ENCODE assay signal across 10 mouse cellular contexts in the genomic region with DNA sequence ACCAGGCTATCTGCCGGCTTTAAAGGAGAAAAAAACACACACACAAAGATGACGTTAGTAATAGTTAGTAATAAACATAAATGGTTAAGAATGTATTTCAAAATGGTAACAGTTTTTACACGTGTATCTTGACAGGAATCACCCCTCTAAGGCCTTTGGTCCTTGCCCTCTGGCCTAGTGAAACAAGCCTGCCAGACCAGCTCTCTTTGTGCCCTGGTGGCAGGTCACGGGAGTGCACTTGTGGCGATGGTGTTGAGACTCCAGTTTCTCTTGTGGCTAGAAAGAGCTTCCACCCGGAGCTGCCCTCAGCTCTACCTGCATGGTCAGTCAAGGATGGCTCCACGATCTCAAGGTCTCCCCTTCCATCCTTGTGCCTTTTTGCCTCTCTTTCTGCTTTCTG.
DNase-seq lines count a peak whose midpoint lies in the region; ATAC-seq and TF ChIP-seq lines count a peak whose summit lies in the region.
"Had no signal": no experiment of that assay in that cellular context is flagged by ENCODE, and none has a peak within 500 bp of the region (broad histone marks: within the 10 kb centered on the region; RNA-seq: fewer than 3 reads in every experiment).

No protein-coding gene starts in this region.

- H3K9me3 ChIP-seq in forebrain, embryonic 11.5 days (ENCODE audit: control insufficient read depth, low read length) = no peaks in the 10 kb centered on the region
- no peaks in the 10 kb centered on the region for H3K9me3 ChIP-seq in forebrain, embryonic 15.5 days
- H3K9me3 ChIP-seq in lung, embryonic 15.5 days = no peaks in the 10 kb centered on the region
- no peaks in the 10 kb centered on the region for H3K9me3 ChIP-seq in forebrain, embryonic 10.5 days
- H3K9me3 ChIP-seq: limb, embryonic 12.5 days; stomach, embryonic 15.5 days had no signal

- WGBS in forebrain, embryonic 11.5 days = 50% methylated on average over 7 of the region's 7 CpGs
- 73% methylated on average over 7 of the region's 7 CpGs for WGBS in forebrain, embryonic 15.5 days
- WGBS in lung, embryonic 15.5 days = 74% methylated on average over 7 of the region's 7 CpGs
- 79% methylated on average over 7 of the region's 7 CpGs for WGBS in small intestine, adult 2 months
- WGBS in forebrain, embryonic 10.5 days = 70% methylated on average over 7 of the region's 7 CpGs

- TF ChIP-seq POLR2A in small intestine, adult 2 months (IDR thresholded peaks at IDR 0.05; ENCODE audit: low read depth, low read length) = no peak

- no peak overlapping the region for H3K9ac ChIP-seq in forebrain, embryonic 11.5 days (ENCODE audit: low read length)
- H3K9ac ChIP-seq in forebrain, embryonic 15.5 days (replicated peaks) = no peak overlapping the region
- no peak overlapping the region for H3K9ac ChIP-seq in lung, embryonic 15.5 days
- H3K9ac ChIP-seq: limb, embryonic 12.5 days; stomach, embryonic 15.5 days had no signal

- H3K27me3 ChIP-seq in forebrain, embryonic 11.5 days (ENCODE audit: control insufficient read depth, insufficient read depth, low read length) = no peaks in the 10 kb centered on the region
- no peaks in the 10 kb centered on the region for H3K27me3 ChIP-seq in forebrain, embryonic 15.5 days
- H3K27me3 ChIP-seq in lung, embryonic 15.5 days = no peaks in the 10 kb centered on the region
- no peaks in the 10 kb centered on the region for H3K27me3 ChIP-seq in small intestine, adult 2 months (ENCODE audit: control insufficient read depth, insufficient read depth, low read length)
- no peaks in the 10 kb centered on the region for H3K27me3 ChIP-seq in forebrain, embryonic 10.5 days (ENCODE audit: poor library complexity, severe bottlenecking)
- H3K27me3 ChIP-seq: stomach, embryonic 15.5 days had no signal

- no peak for ATAC-seq in forebrain, embryonic 11.5 days (replicated peaks; ENCODE audit: low FRiP score)
- no peak for ATAC-seq in forebrain, embryonic 15.5 days (replicated peaks)
- no peak for ATAC-seq in lung, embryonic 15.5 days (ENCODE audit: borderline replicate concordance, extremely low read depth, low FRiP score, low TSS enrichment)

- no peaks in the 10 kb centered on the region for H3K36me3 ChIP-seq in forebrain, embryonic 11.5 days (ENCODE audit: control insufficient read depth, insufficient read depth, low read length)
- H3K36me3 ChIP-seq in forebrain, embryonic 15.5 days = no peaks in the 10 kb centered on the region
- no peaks in the 10 kb centered on the region for H3K36me3 ChIP-seq in lung, embryonic 15.5 days
- H3K36me3 ChIP-seq in small intestine, adult 2 months (ENCODE audit: control insufficient read depth, insufficient read depth, low read length) = no peaks in the 10 kb centered on the region
- H3K36me3 ChIP-seq in forebrain, embryonic 10.5 days (replicated peaks) = no peaks in the 10 kb centered on the region
- H3K36me3 ChIP-seq: limb, embryonic 12.5 days; stomach, embryonic 15.5 days had no signal

- H3K4me1 ChIP-seq in forebrain, embryonic 11.5 days (replicated peaks; ENCODE audit: control insufficient read depth, insufficient read depth, low read length) = no peaks in the 10 kb centered on the region
- no peaks in the 10 kb centered on the region for H3K4me1 ChIP-seq in forebrain, embryonic 15.5 days
- peaks cover 23% of the 10 kb centered on the region for H3K4me1 ChIP-seq in lung, embryonic 15.5 days
- H3K4me1 ChIP-seq in small intestine, adult 2 months (ENCODE audit: control insufficient read depth, insufficient read depth, insufficient read length, low read length) = no peaks in the 10 kb centered on the region
- no peaks in the 10 kb centered on the region for H3K4me1 ChIP-seq in forebrain, embryonic 10.5 days

- peak; percentile 51 for DNase-seq in forebrain, embryonic 11.5 days (ENCODE audit: low spot score)
- DNase-seq in lung, postnatal 14 days = no peak
- DNase-seq in embryo, embryonic 9.5 days (ENCODE audit: extremely low spot score) = peak; percentile 31
- DNase-seq in layer of hippocampus, adult 9-11 months = no peak
- no peak for DNase-seq in forebrain, embryonic 10.5 days (ENCODE audit: extremely low spot score, low spot score)

- H3K4me2 ChIP-seq in forebrain, embryonic 11.5 days (ENCODE audit: low read depth, low read length, severe bottlenecking) = no peak overlapping the region
- no peak overlapping the region for H3K4me2 ChIP-seq in forebrain, embryonic 15.5 days (replicated peaks)
- no peak overlapping the region for H3K4me2 ChIP-seq in lung, embryonic 15.5 days
- H3K4me2 ChIP-seq: limb, embryonic 12.5 days; stomach, embryonic 15.5 days had no signal

- no peak overlapping the region for H3K27ac ChIP-seq in forebrain, embryonic 11.5 days (ENCODE audit: low read depth, low read length)
- no peak overlapping the region for H3K27ac ChIP-seq in forebrain, embryonic 15.5 days (replicated peaks)
- 0 out of 2 replicates have a peak overlapping the region, but pooled peaks have one; percentile 5 for H3K27ac ChIP-seq in lung, embryonic 15.5 days
- no peak overlapping the region for H3K27ac ChIP-seq in small intestine, adult 2 months (ENCODE audit: insufficient read depth, low read depth, low read length)
- H3K27ac ChIP-seq in forebrain, embryonic 10.5 days = no peak overlapping the region
- H3K27ac ChIP-seq: limb, embryonic 12.5 days had no signal

- no peak overlapping the region for H3K4me3 ChIP-seq in forebrain, embryonic 11.5 days (ENCODE audit: low read depth, low read length)
- no peak overlapping the region for H3K4me3 ChIP-seq in forebrain, embryonic 15.5 days
- H3K4me3 ChIP-seq in lung, embryonic 15.5 days = no peak overlapping the region
- no peak overlapping the region for H3K4me3 ChIP-seq in small intestine, adult 2 months (ENCODE audit: low read depth, low read length)
- no peak overlapping the region for H3K4me3 ChIP-seq in forebrain, embryonic 10.5 days
- H3K4me3 ChIP-seq: limb, embryonic 12.5 days; stomach, embryonic 15.5 days had no signal

- TF ChIP-seq CTCF in small intestine, adult 2 months (IDR thresholded peaks at IDR 0.05; ENCODE audit: extremely low read depth, insufficient read length, insufficient replicate concordance, low read depth, low read length) = peak; percentile 40; the same call in 1 of the 2 replicates

Comparison
In these comparisons a context has a peak if more than half of its experiments do, and no peak if none do; other contexts are left out.
1. DNase-seq: peak in forebrain, embryonic 11.5 days (single experiment) and embryo, embryonic 9.5 days (single experiment); none in lung, postnatal 14 days (single experiment), layer of hippocampus, adult 9-11 months (single experiment) and forebrain, embryonic 10.5 days (single experiment).